Mouse (Mus musculus): ENCODE measurements around the gene Gm17334. TPM values are rescaled to one million over a fixed set of nuclear protein-coding genes. Genes with fewer than 3 reads are reported as not detected.

The Gm17334 gene
- polyA plus RNA-seq, 1 experiment from 2014 or later: not detected

GRCm38 (mm10) chr11:53809354-53809753, 36.4 kb upstream of the Gm17334 start:
- Histone ChIP-seq H3K27ac (no peak overlapping the region), H3K4me3 (no peak overlapping the region), H3K27me3 (no peaks in the 10 kb centered on the region), H3K4me1 (no peaks in the 10 kb centered on the region), H3K36me3 (ENCODE audit: poor library complexity, severe bottlenecking) (no peaks in the 10 kb centered on the region), H3K9me3 (replicated peaks) (no peaks in the 10 kb centered on the region), H3K4me2 (no peak overlapping the region), H3K9ac (no peak overlapping the region)
- 43% methylated on average over 5 of the region's 5 CpGs for WGBS
- ATAC-seq: no peak

GRCm38 (mm10) chr11:53805786-53806185, 32.8 kb upstream of the Gm17334 start:
- 80% methylated on average over 9 of the region's 9 CpGs for WGBS
- H3K27me3 ChIP-seq: no peaks in the 10 kb centered on the region

GRCm38 (mm10) chr11:53804569-53805344, 31.8 kb upstream of the Gm17334 start:
- no peak for ATAC-seq
- Histone ChIP-seq H3K4me3 (no peak overlapping the region), H3K36me3 (ENCODE audit: poor library complexity, severe bottlenecking) (no peaks in the 10 kb centered on the region), H3K9me3 (replicated peaks) (no peaks in the 10 kb centered on the region), H3K9ac (no peak overlapping the region), H3K4me2 (no peak overlapping the region), H3K4me1 (no peaks in the 10 kb centered on the region), H3K27me3 (no peaks in the 10 kb centered on the region), H3K27ac (no peak overlapping the region)
- 81% methylated on average over 14 of the region's 14 CpGs for WGBS

More at GRCm38 (mm10) chr11:53805786-53806185, 32.8 kb upstream of the Gm17334 start:
- H3K4me2 ChIP-seq: no peak overlapping the region
- H3K4me1 ChIP-seq: no peaks in the 10 kb centered on the region
- no peak overlapping the region for H3K4me3 ChIP-seq
- no peaks in the 10 kb centered on the region for H3K36me3 ChIP-seq (ENCODE audit: poor library complexity, severe bottlenecking)
- H3K9ac ChIP-seq: no peak overlapping the region
- H3K27ac ChIP-seq: no peak overlapping the region
- no peaks in the 10 kb centered on the region for H3K9me3 ChIP-seq (replicated peaks)
- no peak for ATAC-seq

- ATAC-seq: no peak
- Histone ChIP-seq H3K36me3 (ENCODE audit: poor library complexity, severe bottlenecking) (no peaks in the 10 kb centered on the region), H3K9me3 (replicated peaks) (no peaks in the 10 kb centered on the region), H3K27me3 (no peaks in the 10 kb centered on the region), H3K27ac (no peak overlapping the region), H3K4me1 (no peaks in the 10 kb centered on the region), H3K4me3 (no peak overlapping the region), H3K9ac (no peak overlapping the region), H3K4me2 (no peak overlapping the region)
- WGBS: 86% methylated on average over 6 of the region's 6 CpGs
Observed at GRCm38 (mm10) chr11:53803494-53803893, 30.5 kb upstream of the Gm17334 start.

GRCm38 (mm10) chr11:53803093-53803492, 30.1 kb upstream of the Gm17334 start:
- Histone ChIP-seq H3K4me1 (no peaks in the 10 kb centered on the region), H3K9me3 (replicated peaks) (no peaks in the 10 kb centered on the region), H3K36me3 (ENCODE audit: poor library complexity, severe bottlenecking) (no peaks in the 10 kb centered on the region), H3K4me3 (no peak overlapping the region), H3K27me3 (no peaks in the 10 kb centered on the region), H3K4me2 (no peak overlapping the region), H3K9ac (no peak overlapping the region), H3K27ac (no peak overlapping the region)
- WGBS: 92% methylated on average over 12 of the region's 12 CpGs
- no peak for ATAC-seq

GRCm38 (mm10) chr11:53800975-53801374, 28.0 kb upstream of the Gm17334 start:
- H3K4me2 ChIP-seq: no peak overlapping the region
- H3K27me3 ChIP-seq: no peaks in the 10 kb centered on the region
- WGBS: 93% methylated on average over 5 of the region's 5 CpGs
- no peak for ATAC-seq
- H3K9me3 ChIP-seq (replicated peaks): no peaks in the 10 kb centered on the region
- H3K36me3 ChIP-seq (ENCODE audit: poor library complexity, severe bottlenecking): no peaks in the 10 kb centered on the region
- no peak overlapping the region for H3K4me3 ChIP-seq
- no peak overlapping the region for H3K27ac ChIP-seq
- H3K9ac ChIP-seq: no peak overlapping the region
- H3K4me1 ChIP-seq: no peaks in the 10 kb centered on the region

GRCm38 (mm10) chr11:53800036-53800435, 27.0 kb upstream of the Gm17334 start:
- Histone ChIP-seq H3K27ac (no peak overlapping the region), H3K4me1 (no peaks in the 10 kb centered on the region), H3K4me2 (no peak overlapping the region), H3K9me3 (replicated peaks) (no peaks in the 10 kb centered on the region), H3K4me3 (no peak overlapping the region), H3K9ac (no peak overlapping the region), H3K27me3 (no peaks in the 10 kb centered on the region), H3K36me3 (ENCODE audit: poor library complexity, severe bottlenecking) (no peaks in the 10 kb centered on the region)
- 68% methylated on average over 4 of the region's 4 CpGs for WGBS
- ATAC-seq: no peak

- Histone ChIP-seq H3K9me3 (replicated peaks) (no peaks in the 10 kb centered on the region), H3K27ac (no peak overlapping the region), H3K36me3 (ENCODE audit: poor library complexity, severe bottlenecking) (no peaks in the 10 kb centered on the region), H3K9ac (no peak overlapping the region), H3K4me1 (no peaks in the 10 kb centered on the region), H3K4me3 (no peak overlapping the region), H3K4me2 (no peak overlapping the region), H3K27me3 (no peaks in the 10 kb centered on the region)
- 93% methylated on average over 10 of the region's 10 CpGs for WGBS
- no peak for ATAC-seq
Observed at GRCm38 (mm10) chr11:53798041-53798711, 25.2 kb upstream of the Gm17334 start.

- no peak overlapping the region for H3K4me3 ChIP-seq
- H3K27ac ChIP-seq: no peak overlapping the region
- no peak for ATAC-seq
- no peaks in the 10 kb centered on the region for H3K4me1 ChIP-seq
- H3K9ac ChIP-seq: no peak overlapping the region
- WGBS: 60% methylated on average over 6 of the region's 6 CpGs
- no peaks in the 10 kb centered on the region for H3K9me3 ChIP-seq (replicated peaks)
- H3K4me2 ChIP-seq: no peak overlapping the region
- H3K36me3 ChIP-seq (ENCODE audit: poor library complexity, severe bottlenecking): no peaks in the 10 kb centered on the region
- H3K27me3 ChIP-seq: no peaks in the 10 kb centered on the region
Observed at GRCm38 (mm10) chr11:53797386-53797920, 24.5 kb upstream of the Gm17334 start.

GRCm38 (mm10) chr11:53796409-53797151, 23.6 kb upstream of the Gm17334 start:
- H3K4me2 ChIP-seq: no peak overlapping the region
- H3K27me3 ChIP-seq: no peaks in the 10 kb centered on the region
- ATAC-seq: no peak
- WGBS: 78% methylated on average over 12 of the region's 12 CpGs
- H3K9ac ChIP-seq: no peak overlapping the region
- no peak overlapping the region for H3K4me3 ChIP-seq
- no peaks in the 10 kb centered on the region for H3K36me3 ChIP-seq (ENCODE audit: poor library complexity, severe bottlenecking)
- H3K27ac ChIP-seq: no peak overlapping the region
- H3K4me1 ChIP-seq: no peaks in the 10 kb centered on the region
- no peaks in the 10 kb centered on the region for H3K9me3 ChIP-seq (replicated peaks)

GRCm38 (mm10) chr11:53795813-53796212, 22.8 kb upstream of the Gm17334 start:
- Histone ChIP-seq H3K36me3 (ENCODE audit: poor library complexity, severe bottlenecking) (no peaks in the 10 kb centered on the region), H3K9ac (no peak overlapping the region), H3K9me3 (replicated peaks) (no peaks in the 10 kb centered on the region), H3K4me3 (no peak overlapping the region), H3K27ac (no peak overlapping the region), H3K4me1 (no peaks in the 10 kb centered on the region), H3K27me3 (no peaks in the 10 kb centered on the region), H3K4me2 (no peak overlapping the region)
- no peak for ATAC-seq
- WGBS: 85% methylated on average over 8 of the region's 8 CpGs

Data from forebrain, embryonic 13.5 days (tissue).